Mouse (Mus musculus) c-Kit-positive CD71-positive TER-119-positive erythroid progenitor cells, embryonic 14.5 days (primary cell): ENCODE results near the gene Rasgrp3.

Experiments used
- DNase-seq: peaks from one replicate; pipeline ENCODE4 v3.0.0-alpha.2; 2013; ENCODE audit warnings: low spot score

Rasgrp3 gene

GRCm38 (mm10) chr17:75539130-75539529, 103.4 kb downstream of the Rasgrp3 start:
- DNase-seq: no peak

- DNase-seq: no peak
Observed at GRCm38 (mm10) chr17:75539841-75540240, 104.1 kb downstream of the Rasgrp3 start.

- DNase-seq: no peak
Observed at GRCm38 (mm10) chr17:75543434-75543833, 107.7 kb downstream of the Rasgrp3 start.

- DNase-seq: no peak
Observed at GRCm38 (mm10) chr17:75544262-75544661, 108.6 kb downstream of the Rasgrp3 start.

- DNase-seq: no peak
Observed at GRCm38 (mm10) chr17:75550771-75551413, 115.2 kb downstream of the Rasgrp3 start.

GRCm38 (mm10) chr17:75551512-75552400, 116.1 kb downstream of the Rasgrp3 start, which contains the start of gene Fam98a:
TSS of gene Fam98a (minus strand) at chr17:75551946.
- peak; percentile 97 for DNase-seq

- DNase-seq: no peak
Observed at GRCm38 (mm10) chr17:75557031-75557430, 121.3 kb downstream of the Rasgrp3 start.

GRCm38 (mm10) chr17:75558041-75558440, 122.3 kb downstream of the Rasgrp3 start:
- no peak for DNase-seq

GRCm38 (mm10) chr17:75575608-75576007, 139.9 kb downstream of the Rasgrp3 start:
- DNase-seq: no peak
